Mouse (Mus musculus) embryonic fibroblast, embryonic 13.5 days (primary cell): Measurements from ENCODE around the gene Hist1h2ae. TPM values are rescaled to one million over a fixed set of nuclear protein-coding genes. Genes with fewer than 3 reads are reported as not detected.

Experiments used
- H3K27ac ChIP-seq: 2 replicates; pipeline ENCODE4 v1.5.1; 2012; ENCODE audit warnings: low read length, control low read depth, inconsistent platforms; ENCODE audit not compliant: insufficient read depth
- H3K4me1 ChIP-seq: 2 replicates; pipeline ENCODE4 v1.6.1; 2011; ENCODE audit warnings: low read length; ENCODE audit not compliant: control insufficient read depth, insufficient read depth
- H3K4me3 ChIP-seq: 2 replicates; pipeline ENCODE4 v1.5.1; 2011; ENCODE audit warnings: mild to moderate bottlenecking, control low read depth, low read length; ENCODE audit not compliant: insufficient read depth
- CTCF ChIP-seq: IDR thresholded peaks from 2 replicates; pipeline ENCODE4 v1.5.1; 2011; ENCODE audit warnings: mild to moderate bottlenecking, control low read depth, low read length, moderate library complexity, borderline replicate concordance; ENCODE audit not compliant: insufficient read depth
- POLR2A ChIP-seq: IDR thresholded peaks from 2 replicates; pipeline ENCODE4 v1.6.1; 2011; ENCODE audit warnings: low read depth, mild to moderate bottlenecking, control low read depth, low read length, moderate library complexity
- polyA plus RNA-seq: library from polyadenylated mRNA; stranded (reverse); fragments of >200 nt; gene quantifications from 2 replicates; pipeline ENCODE4 v1.2.4, GENCODE M21; 2011; ENCODE audit warnings: low read depth; ENCODE audit not compliant: missing spikeins, insufficient read length

Gene Hist1h2ae
- polyA plus RNA-seq, 1 experiment: 6.0 TPM

- peak overlapping the region; percentile 24 for H3K4me3 ChIP-seq
- TF ChIP-seq CTCF (no peak), POLR2A (peak; percentile 88)
- H3K4me1 ChIP-seq: peaks cover 3% of the 10 kb centered on the region
- H3K27ac ChIP-seq: peak overlapping the region; percentile 80
Measured at GRCm38 (mm10) chr13:23585029-23585441, 14.0 kb upstream of the Hist1h2ae start.

GRCm38 (mm10) chr13:23584331-23584730 lies 13.3 kb upstream of the Hist1h2ae start:
- peak overlapping the region; percentile 7; the same call in 1 of the 2 replicates for H3K4me3 ChIP-seq
- peak overlapping the region; percentile 80 for H3K27ac ChIP-seq
- TF ChIP-seq POLR2A: peak; percentile 8; the same call in 1 of the 2 replicates
- no peak for TF ChIP-seq CTCF
- peaks cover 3% of the 10 kb centered on the region for H3K4me1 ChIP-seq

GRCm38 (mm10) chr13:23583387-23584068 lies 12.5 kb upstream of the Hist1h2ae start:
- TF ChIP-seq CTCF: no peak
- TF ChIP-seq POLR2A: no peak
- Histone ChIP-seq H3K4me3 (no peak overlapping the region; the same call in 1 of the 2 replicates), H3K27ac (peak overlapping the region; percentile 64), H3K4me1 (peaks cover 3% of the 10 kb centered on the region)

- Histone ChIP-seq H3K4me3 (peak overlapping the region; percentile 66), H3K27ac (peak overlapping the region; percentile 64), H3K4me1 (peaks cover 3% of the 10 kb centered on the region)
- peak; percentile 57 for TF ChIP-seq POLR2A
- TF ChIP-seq CTCF: no peak
Measured at GRCm38 (mm10) chr13:23582219-23583056, 11.4 kb upstream of the Hist1h2ae start.

- Histone ChIP-seq H3K4me3 (peak within 1 kb of the TSS; percentile 66), H3K4me1 (peaks cover 3% of the 10 kb centered on the region), H3K27ac (peak within 1 kb of the TSS; percentile 59)
- TF ChIP-seq CTCF (no peak), POLR2A (peak; percentile 100)
Measured at GRCm38 (mm10) chr13:23581408-23582218, 10.6 kb upstream of the Hist1h2ae start, which contains the start of gene Hist1h4d. Gene Hist1h4d (plus strand): TSS chr13:23581598.

GRCm38 (mm10) chr13:23577835-23578234 lies 6.8 kb upstream of the Hist1h2ae start:
- no peaks in the 10 kb centered on the region for H3K4me1 ChIP-seq
- H3K27ac ChIP-seq: no peak overlapping the region
- TF ChIP-seq POLR2A: no peak
- no peak for TF ChIP-seq CTCF
- H3K4me3 ChIP-seq: no peak overlapping the region

- TF ChIP-seq POLR2A (no peak), CTCF (no peak)
- Histone ChIP-seq H3K4me1 (no peaks in the 10 kb centered on the region), H3K4me3 (peak overlapping the region; percentile 54), H3K27ac (peak overlapping the region; percentile 76)
Measured at GRCm38 (mm10) chr13:23576906-23577639, 6.1 kb upstream of the Hist1h2ae start.

GRCm38 (mm10) chr13:23576351-23576881 lies 5.4 kb upstream of the Hist1h2ae start:
- Histone ChIP-seq H3K27ac (peak overlapping the region; percentile 80), H3K4me1 (no peaks in the 10 kb centered on the region)
- peak; percentile 72 for TF ChIP-seq POLR2A
- no peak for TF ChIP-seq CTCF

More at GRCm38 (mm10) chr13:23576351-23576881, 5.4 kb upstream of the Hist1h2ae start:
- peak overlapping the region; percentile 54 for H3K4me3 ChIP-seq
